Mouse (Mus musculus): ENCODE measurements at regions not wholly inside any gene's neighbourhood (a gene's known extent, or its start where the extent isn't known, plus 50 kb on each side); places are given as distances from the start of the nearest gene placed in this dataset.
"Not testable (repeated sequence)": the region's sequence is repeated elsewhere in the genome, so short reads cannot be mapped to it uniquely, and the experiment has no call there.

GRCm38 (mm10) chr13:4935940-4936339, 327.0 kb upstream of the Akr1e1 start:
- Histone ChIP-seq H3K9me3 (replicated peaks) (no peaks in the 10 kb centered on the region), H3K36me3 (no peaks in the 10 kb centered on the region), H3K9ac (no peak overlapping the region), H3K4me1 (replicated peaks) (no peaks in the 10 kb centered on the region), H3K27ac (no peak overlapping the region), H3K27me3 (no peaks in the 10 kb centered on the region), H3K4me3 (no peak overlapping the region), H3K4me2 (no peak overlapping the region)
- ATAC-seq (replicated peaks; ENCODE audit: insufficient number of reproducible peaks, insufficient read depth, low FRiP score, low read depth) = no peak
- 44% methylated on average over 4 of the region's 4 CpGs for WGBS

DNA sequence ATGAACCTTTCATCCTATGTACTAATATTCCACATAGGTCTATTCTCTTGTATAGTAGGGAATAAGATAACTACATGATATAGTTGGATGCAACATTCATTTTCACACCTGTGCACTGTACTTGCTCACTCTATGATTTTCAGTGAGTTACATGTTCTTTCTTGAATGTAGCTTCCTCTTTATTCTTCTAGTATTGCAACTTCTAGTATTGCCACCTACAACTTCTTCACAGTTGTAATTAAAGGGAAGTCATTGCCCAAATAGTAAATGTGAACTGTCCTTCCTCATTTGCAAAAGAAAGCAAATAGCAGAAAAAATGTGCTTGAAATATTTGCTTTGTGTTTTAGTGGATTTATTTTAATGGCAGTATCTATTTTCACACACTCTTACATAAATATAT, 330.9 kb upstream of the Akr1e1 start:
- no peaks in the 10 kb centered on the region for H3K9me3 ChIP-seq (replicated peaks)
- ATAC-seq (replicated peaks; ENCODE audit: insufficient number of reproducible peaks, insufficient read depth, low FRiP score, low read depth) = no peak
- no peak overlapping the region for H3K9ac ChIP-seq
- no peak overlapping the region for H3K4me2 ChIP-seq
- H3K27ac ChIP-seq = no peak overlapping the region
- no peak overlapping the region for H3K4me3 ChIP-seq
- H3K36me3 ChIP-seq = no peaks in the 10 kb centered on the region
- no peaks in the 10 kb centered on the region for H3K27me3 ChIP-seq
- H3K4me1 ChIP-seq (replicated peaks) = no peaks in the 10 kb centered on the region

DNA sequence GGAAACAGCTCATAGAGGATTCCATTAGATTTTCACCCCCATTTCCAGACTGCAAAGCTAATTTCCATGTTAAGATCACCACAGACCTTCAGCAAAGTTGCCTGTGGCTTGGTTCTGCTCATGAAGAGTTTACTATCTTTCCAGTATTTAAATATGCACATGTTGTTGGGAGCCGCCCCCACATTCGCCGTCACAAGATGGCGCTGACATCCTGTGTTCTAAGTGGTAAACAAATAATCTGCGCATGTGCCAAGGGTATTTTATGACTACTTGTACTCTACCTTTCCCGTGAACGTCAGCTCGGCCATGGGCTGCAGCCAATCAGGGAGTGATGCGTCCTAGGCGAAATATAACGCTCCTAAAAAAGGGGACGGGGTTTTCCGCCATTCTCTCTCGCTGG, 333.5 kb upstream of the Akr1e1 start:
- H3K4me3 ChIP-seq = 0 out of 2 replicates have a peak overlapping the region, but pooled peaks have one; percentile 46
- not testable (repeated sequence) for H3K27ac ChIP-seq; H3K9me3 ChIP-seq (replicated peaks); H3K9ac ChIP-seq; H3K36me3 ChIP-seq; H3K4me2 ChIP-seq; ATAC-seq (replicated peaks; ENCODE audit: insufficient number of reproducible peaks, insufficient read depth, low FRiP score, low read depth); H3K4me1 ChIP-seq (replicated peaks); H3K27me3 ChIP-seq
- 20% methylated on average over 5 of the region's 14 CpGs for WGBS

GRCm38 (mm10) chr13:4943046-4943445, 334.1 kb upstream of the Akr1e1 start:
- Histone ChIP-seq H3K27ac (no peak overlapping the region), H3K9ac (peak overlapping the region; percentile 44; the same call in 1 of the 2 replicates)
- ATAC-seq (replicated peaks; ENCODE audit: insufficient number of reproducible peaks, insufficient read depth, low FRiP score, low read depth) = no peak

GRCm38 (mm10) chr13:4955384-4955783, 346.4 kb upstream of the Akr1e1 start:
- 73% methylated on average over 3 of the region's 3 CpGs for WGBS
- no peak for ATAC-seq (replicated peaks; ENCODE audit: insufficient number of reproducible peaks, insufficient read depth, low FRiP score, low read depth)

More at GRCm38 (mm10) chr13:4943046-4943445, 334.1 kb upstream of the Akr1e1 start:
- Histone ChIP-seq H3K4me3 (peak overlapping the region; percentile 46), H3K27me3 (no peaks in the 10 kb centered on the region), H3K9me3 (replicated peaks) (no peaks in the 10 kb centered on the region), H3K4me1 (replicated peaks) (no peaks in the 10 kb centered on the region), H3K36me3 (no peaks in the 10 kb centered on the region), H3K4me2 (peak overlapping the region; percentile 53)
- WGBS = 27% methylated on average over 7 of the region's 7 CpGs

GRCm38 (mm10) chr13:4964824-4965223, 355.9 kb upstream of the Akr1e1 start:
- H3K9ac ChIP-seq = no peak overlapping the region
- H3K4me2 ChIP-seq = no peak overlapping the region
- no peak overlapping the region for H3K27ac ChIP-seq
- H3K36me3 ChIP-seq = no peaks in the 10 kb centered on the region
- H3K4me3 ChIP-seq = no peak overlapping the region
- H3K9me3 ChIP-seq (replicated peaks) = no peaks in the 10 kb centered on the region
- no peaks in the 10 kb centered on the region for H3K27me3 ChIP-seq
- no peaks in the 10 kb centered on the region for H3K4me1 ChIP-seq (replicated peaks)
- ATAC-seq (replicated peaks; ENCODE audit: insufficient number of reproducible peaks, insufficient read depth, low FRiP score, low read depth) = no peak

More at GRCm38 (mm10) chr13:4955384-4955783, 346.4 kb upstream of the Akr1e1 start:
- Histone ChIP-seq H3K4me3 (no peak overlapping the region), H3K9me3 (replicated peaks) (no peaks in the 10 kb centered on the region), H3K27me3 (no peaks in the 10 kb centered on the region), H3K4me1 (replicated peaks) (no peaks in the 10 kb centered on the region), H3K9ac (no peak overlapping the region), H3K36me3 (no peaks in the 10 kb centered on the region), H3K4me2 (no peak overlapping the region), H3K27ac (no peak overlapping the region)

GRCm38 (mm10) chr13:4970081-4970892, 361.3 kb upstream of the Akr1e1 start:
- no peaks in the 10 kb centered on the region for H3K27me3 ChIP-seq
- no peak overlapping the region for H3K9ac ChIP-seq
- H3K36me3 ChIP-seq = no peaks in the 10 kb centered on the region
- ATAC-seq (replicated peaks; ENCODE audit: insufficient number of reproducible peaks, insufficient read depth, low FRiP score, low read depth) = no peak
- no peak overlapping the region for H3K4me3 ChIP-seq
- no peak overlapping the region for H3K27ac ChIP-seq
- H3K9me3 ChIP-seq (replicated peaks) = no peaks in the 10 kb centered on the region
- no peak overlapping the region for H3K4me2 ChIP-seq
- no peaks in the 10 kb centered on the region for H3K4me1 ChIP-seq (replicated peaks)
- WGBS = 52% methylated on average over 2 of the region's 2 CpGs

DNA sequence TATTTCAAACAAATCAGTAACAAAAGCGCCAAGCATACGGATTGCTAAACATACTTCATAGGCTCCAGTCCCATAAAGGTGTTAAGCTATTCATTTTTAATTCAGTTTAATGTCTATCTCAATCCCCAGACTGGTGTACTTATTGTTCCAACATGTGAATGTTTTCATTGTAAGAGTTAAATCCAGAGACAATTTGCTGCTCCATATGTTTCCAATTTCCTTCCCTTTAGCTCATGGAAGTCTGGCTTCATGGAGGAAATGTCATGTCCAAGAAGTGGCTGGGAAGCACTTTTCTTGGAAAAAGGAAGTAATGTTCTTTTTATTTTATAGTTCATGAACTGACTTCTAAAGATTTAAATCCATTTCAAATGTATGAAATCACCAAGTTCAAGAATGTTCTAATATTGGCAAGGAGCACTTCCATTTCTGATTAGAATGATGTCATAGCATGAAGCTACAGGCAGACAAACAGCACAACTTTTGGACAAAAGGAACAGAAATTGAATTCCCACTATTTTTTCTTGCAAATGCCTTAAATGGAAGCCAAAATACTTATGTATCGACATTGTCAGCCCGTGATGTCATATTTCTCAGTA, 362.6 kb upstream of the Akr1e1 start:
- no peaks in the 10 kb centered on the region for H3K9me3 ChIP-seq (replicated peaks)
- no peak overlapping the region for H3K4me2 ChIP-seq
- no peaks in the 10 kb centered on the region for H3K36me3 ChIP-seq
- no peaks in the 10 kb centered on the region for H3K4me1 ChIP-seq (replicated peaks)
- WGBS = 75% methylated on average over 4 of the region's 4 CpGs
- no peak overlapping the region for H3K4me3 ChIP-seq
- no peak for ATAC-seq (replicated peaks; ENCODE audit: insufficient number of reproducible peaks, insufficient read depth, low FRiP score, low read depth)
- H3K9ac ChIP-seq = no peak overlapping the region
- H3K27me3 ChIP-seq = no peaks in the 10 kb centered on the region
- H3K27ac ChIP-seq = no peak overlapping the region

DNA sequence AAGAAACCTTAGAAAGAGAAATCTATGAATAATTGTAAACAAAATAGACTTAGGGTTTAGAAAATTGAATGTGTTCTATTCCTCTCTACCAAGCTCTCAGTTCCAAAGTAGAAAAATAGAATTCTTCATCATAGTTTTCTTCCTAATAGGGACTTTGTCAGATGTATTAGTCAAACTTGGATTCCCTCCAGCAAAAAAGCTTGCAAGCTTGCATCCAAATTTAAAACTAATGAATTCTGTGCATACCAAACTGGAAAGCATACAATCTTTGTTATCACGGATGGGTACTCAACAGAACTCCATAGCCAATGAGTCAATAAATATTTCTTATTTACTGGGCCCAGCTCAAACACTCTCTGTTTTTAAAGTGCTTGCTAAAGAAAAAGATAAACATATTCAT, 383.9 kb upstream of the Akr1e1 start:
- Histone ChIP-seq H3K4me1 (replicated peaks) (no peaks in the 10 kb centered on the region), H3K27me3 (no peaks in the 10 kb centered on the region), H3K27ac (no peak overlapping the region), H3K36me3 (no peaks in the 10 kb centered on the region), H3K9ac (no peak overlapping the region), H3K4me3 (no peak overlapping the region), H3K9me3 (replicated peaks) (no peaks in the 10 kb centered on the region), H3K4me2 (no peak overlapping the region)
- no peak for ATAC-seq (replicated peaks; ENCODE audit: insufficient number of reproducible peaks, insufficient read depth, low FRiP score, low read depth)
- WGBS = 46% methylated on average over 1 of the region's 1 CpGs

- no peaks in the 10 kb centered on the region for H3K9me3 ChIP-seq (replicated peaks)
- H3K36me3 ChIP-seq = no peaks in the 10 kb centered on the region
- no peaks in the 10 kb centered on the region for H3K27me3 ChIP-seq
- no peak overlapping the region for H3K27ac ChIP-seq
- H3K9ac ChIP-seq = no peak overlapping the region
- no peak overlapping the region for H3K4me3 ChIP-seq
- H3K4me2 ChIP-seq = no peak overlapping the region
- 86% methylated on average over 1 of the region's 1 CpGs for WGBS
- H3K4me1 ChIP-seq (replicated peaks) = 0 out of 2 replicates have a peak, but pooled peaks cover 5% of the 10 kb centered on the region
- ATAC-seq (replicated peaks; ENCODE audit: insufficient number of reproducible peaks, insufficient read depth, low FRiP score, low read depth) = no peak
These were observed 399.3 kb upstream of the Akr1e1 start for GRCm38 (mm10) chr13:5008296-5008695.

GRCm38 (mm10) chr13:5022439-5022838, 413.5 kb upstream of the Akr1e1 start:
- no peak for ATAC-seq (replicated peaks; ENCODE audit: insufficient number of reproducible peaks, insufficient read depth, low FRiP score, low read depth)
- no peak overlapping the region for H3K9ac ChIP-seq
- no peaks in the 10 kb centered on the region for H3K4me1 ChIP-seq (replicated peaks)
- 84% methylated on average over 7 of the region's 7 CpGs for WGBS
- no peak overlapping the region for H3K27ac ChIP-seq
- H3K27me3 ChIP-seq = no peaks in the 10 kb centered on the region
- no peak overlapping the region for H3K4me3 ChIP-seq
- H3K4me2 ChIP-seq = no peak overlapping the region
- no peaks in the 10 kb centered on the region for H3K36me3 ChIP-seq
- H3K9me3 ChIP-seq (replicated peaks) = no peaks in the 10 kb centered on the region

GRCm38 (mm10) chr13:5059859-5060258, 450.9 kb upstream of the Akr1e1 start:
- Histone ChIP-seq H3K9me3 (replicated peaks) (no peaks in the 10 kb centered on the region), H3K4me1 (replicated peaks) (no peaks in the 10 kb centered on the region), H3K4me3 (no peak overlapping the region), H3K36me3 (no peaks in the 10 kb centered on the region), H3K9ac (no peak overlapping the region), H3K4me2 (no peak overlapping the region), H3K27me3 (no peaks in the 10 kb centered on the region), H3K27ac (no peak overlapping the region)
- 61% methylated on average over 2 of the region's 2 CpGs for WGBS
- no peak for ATAC-seq (replicated peaks; ENCODE audit: insufficient number of reproducible peaks, insufficient read depth, low FRiP score, low read depth)

Measured in heart, embryonic 15.5 days (tissue).